Mouse (Mus musculus) myocyte (in vitro differentiated cells): ENCODE data around the gene Kif16b. TPM values are rescaled to one million over a fixed set of nuclear protein-coding genes. Genes with fewer than 3 reads are reported as not detected.

Experiments used
- H3K27me3 ChIP-seq: one replicate; pipeline ENCODE4 v1.6.1; 2011; ENCODE audit not compliant: control insufficient read depth, insufficient read depth, insufficient read length
- H3K36me3 ChIP-seq: one replicate; pipeline ENCODE4 v1.6.1; 2011; ENCODE audit not compliant: control insufficient read depth, insufficient read depth
- H3K4me2 ChIP-seq: one replicate; pipeline ENCODE4 v1.6.1; 2011; ENCODE audit warnings: low read depth, control low read depth
- H3K4me3 ChIP-seq: one replicate; pipeline ENCODE4 v1.5.1; 2011; ENCODE audit warnings: mild to moderate bottlenecking, control low read depth, moderate library complexity
- H3K79me2 ChIP-seq: one replicate; pipeline ENCODE4 v1.6.1; 2011; ENCODE audit not compliant: control insufficient read depth, insufficient read depth
- H3ac ChIP-seq: one replicate; pipeline ENCODE4 v1.6.1; 2011; ENCODE audit not compliant: control insufficient read depth, insufficient read length
- CEBPB ChIP-seq: IDR thresholded peaks from 2 replicates; pipeline ENCODE4 v1.6.1; 2011; ENCODE audit warnings: mild to moderate bottlenecking, moderate library complexity; ENCODE audit not compliant: poor library complexity, insufficient read depth, severe bottlenecking
- E2F4 ChIP-seq: IDR thresholded peaks from one replicate; pipeline ENCODE4 v1.6.1; 2011; ENCODE audit warnings: mild to moderate bottlenecking, control low read depth, moderate library complexity; ENCODE audit not compliant: insufficient read depth
- MAX ChIP-seq: IDR thresholded peaks from one replicate; pipeline ENCODE4 v1.6.1; 2011; ENCODE audit warnings: low read depth, mild to moderate bottlenecking, control low read depth
- MYOD1 ChIP-seq, 3 experiments: IDR thresholded peaks; one replicate each; pipeline ENCODE4 v1.6.1; 2011; ENCODE audit warnings: control low read depth in 2 of 3, low read depth in 2 of 3, mild to moderate bottlenecking in 2 of 3, moderate library complexity in 1 of 3; ENCODE audit not compliant: insufficient read length in 2 of 3, control insufficient read depth in 1 of 3
- MYOG ChIP-seq, 3 experiments: IDR thresholded peaks; one replicate each; pipeline ENCODE4 v1.6.1; 2011; ENCODE audit warnings: control low read depth in 2 of 3, low read depth in 2 of 3, mild to moderate bottlenecking in 2 of 3; ENCODE audit not compliant: insufficient read length in 2 of 3, control insufficient read depth in 1 of 3, insufficient read depth in 1 of 3
- POLR2A ChIP-seq: IDR thresholded peaks from one replicate; pipeline ENCODE4 v1.6.1; 2011; ENCODE audit warnings: low read depth, mild to moderate bottlenecking, control low read depth, moderate library complexity; ENCODE audit not compliant: insufficient read length
- POLR2AphosphoS2 ChIP-seq: IDR thresholded peaks from one replicate; pipeline ENCODE4 v1.6.1; 2011; ENCODE audit warnings: low read depth, control low read depth; ENCODE audit not compliant: insufficient read length
- REST ChIP-seq: IDR thresholded peaks from one replicate; pipeline ENCODE4 v1.6.1; 2011; ENCODE audit warnings: mild to moderate bottlenecking, control low read depth, moderate library complexity; ENCODE audit not compliant: insufficient read depth, insufficient read length
- SRF ChIP-seq: IDR thresholded peaks from one replicate; pipeline ENCODE4 v1.6.1; 2011; ENCODE audit warnings: low read depth; ENCODE audit not compliant: control insufficient read depth, insufficient read length
- TCF12 ChIP-seq: IDR thresholded peaks from one replicate; pipeline ENCODE4 v1.6.1; 2011; ENCODE audit warnings: mild to moderate bottlenecking, control low read depth; ENCODE audit not compliant: poor library complexity, insufficient read depth, severe bottlenecking
- TCF3 ChIP-seq: IDR thresholded peaks from one replicate; pipeline ENCODE4 v1.6.1; 2011; ENCODE audit warnings: low read depth, control low read depth; ENCODE audit not compliant: insufficient read length
- USF1 ChIP-seq: IDR thresholded peaks from one replicate; pipeline ENCODE4 v1.6.1; 2011; ENCODE audit warnings: low read depth, mild to moderate bottlenecking, control low read depth, moderate library complexity
- polyA plus RNA-seq: library from polyadenylated mRNA; unstranded; fragments of >200 nt; fragmentation: generic; extraction: Trizol; gene quantifications from one replicate; pipeline ENCODE4 v1.2.1, GENCODE M21; 2012; ENCODE audit warnings: missing spikeins

The Kif16b gene
- polyA plus RNA-seq, 1 experiment = 3.3 TPM

DNA sequence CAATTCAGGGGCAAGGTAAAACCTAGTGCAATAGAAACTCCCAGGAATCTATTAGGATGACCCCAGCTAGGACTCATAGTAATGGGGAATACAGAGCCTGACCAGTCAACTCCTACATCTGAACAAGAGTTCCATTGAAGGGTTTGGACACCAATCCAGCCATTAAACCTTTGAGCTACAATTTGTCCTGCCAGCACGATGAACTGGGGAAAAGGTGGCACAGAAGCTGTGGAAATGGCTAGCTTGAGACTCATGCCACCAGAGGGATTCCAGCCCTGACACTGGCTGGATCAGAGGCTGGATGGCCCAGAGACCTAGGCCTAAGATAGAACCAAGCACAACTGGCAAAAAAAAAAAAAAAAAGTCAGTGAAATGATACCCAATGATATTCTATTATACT is 207.9 kb downstream of the Kif16b start:
- Histone ChIP-seq H3K4me2 (no peak overlapping the region), H3K4me3 (no peak overlapping the region), H3K27me3 (no peaks in the 10 kb centered on the region), H3ac (no peak overlapping the region), H3K36me3 (no peaks in the 10 kb centered on the region), H3K79me2 (no peaks in the 10 kb centered on the region)
- TF ChIP-seq TCF3 (no peak), TCF12 (no peak), POLR2A (no peak), MAX (no peak), USF1 (no peak), MYOD1 (IDR thresholded peaks at IDR 0.05; ENCODE audit: control insufficient read depth in 1 of 3, insufficient read length in 2 of 3, low read depth in 2 of 3) (no peak), POLR2AphosphoS2 (no peak), REST (no peak), CEBPB (no peak), SRF (no peak), E2F4 (no peak)

DNA sequence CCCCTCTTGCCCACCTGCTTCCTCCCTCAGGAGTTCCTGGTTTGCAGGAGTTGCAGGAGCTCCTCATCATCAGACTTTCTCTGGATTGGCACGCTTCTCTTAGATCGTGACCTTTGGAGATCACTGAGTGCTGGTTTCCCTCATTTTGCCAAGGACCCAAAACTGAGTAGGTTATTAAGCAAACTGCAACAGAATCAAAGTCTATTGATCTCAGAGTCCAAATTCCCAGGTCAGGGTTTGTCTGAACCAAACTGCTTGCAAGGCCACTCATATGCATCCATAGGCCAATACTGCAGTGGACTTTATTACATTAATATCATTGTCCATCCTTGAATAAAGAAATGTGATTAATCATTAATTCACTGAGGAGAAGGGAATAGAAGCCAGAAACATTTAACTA is 211.8 kb downstream of the Kif16b start:
- Histone ChIP-seq H3K27me3 (no peaks in the 10 kb centered on the region), H3K4me3 (no peak overlapping the region), H3K36me3 (no peaks in the 10 kb centered on the region), H3K79me2 (no peaks in the 10 kb centered on the region), H3K4me2 (no peak overlapping the region), H3ac (no peak overlapping the region)
- no peak for TF ChIP-seq TCF3
- TF ChIP-seq POLR2AphosphoS2 = no peak
- no peak for TF ChIP-seq MAX
- TF ChIP-seq CEBPB = no peak
- TF ChIP-seq MYOG (IDR thresholded peaks at IDR 0.05; ENCODE audit: control insufficient read depth in 1 of 3, insufficient read depth in 1 of 3, insufficient read length in 2 of 3, low read depth in 2 of 3) = no peak
- TF ChIP-seq TCF12 = no peak
- TF ChIP-seq USF1 = no peak
- TF ChIP-seq SRF = no peak
- no peak for TF ChIP-seq E2F4
- TF ChIP-seq MYOD1 (IDR thresholded peaks at IDR 0.05; ENCODE audit: control insufficient read depth in 1 of 3, insufficient read length in 2 of 3, low read depth in 2 of 3) = no peak
- TF ChIP-seq POLR2A = no peak
- no peak for TF ChIP-seq REST

DNA sequence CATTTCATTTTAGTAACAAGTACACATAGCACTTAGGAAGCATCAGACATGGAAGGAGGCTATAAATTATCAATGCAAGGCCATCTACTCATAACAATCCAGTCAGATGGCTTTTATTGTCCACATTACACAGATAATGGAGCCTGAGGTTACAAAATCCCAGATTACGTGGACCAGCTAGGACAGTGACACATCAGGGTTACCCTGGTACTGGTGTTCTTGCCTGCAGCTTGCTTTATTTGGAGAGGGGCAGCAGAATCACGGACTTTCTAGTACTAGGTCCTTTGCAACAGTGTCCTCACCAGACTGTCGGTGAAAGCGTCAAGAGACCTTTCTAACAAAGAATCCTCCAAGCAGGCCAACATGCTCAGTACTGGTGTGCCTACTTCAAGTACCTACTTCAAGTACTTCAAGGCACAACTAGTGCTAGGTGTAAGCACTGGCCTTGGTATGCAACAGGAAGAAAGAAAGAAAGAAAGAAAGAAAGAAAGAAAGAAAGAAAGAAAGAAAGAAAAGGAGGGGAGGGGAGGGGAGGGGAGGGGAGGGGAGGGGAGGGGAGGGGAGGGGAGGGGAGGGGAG is 213.3 kb downstream of the Kif16b start:
- H3K4me2 ChIP-seq = no peak overlapping the region
- TF ChIP-seq MAX (no peak), POLR2A (no peak), USF1 (no peak), TCF3 (no peak), CEBPB (no peak), MYOD1 (IDR thresholded peaks at IDR 0.05; ENCODE audit: control insufficient read depth in 1 of 3, insufficient read length in 2 of 3, low read depth in 2 of 3) (no peak), SRF (no peak), TCF12 (no peak), POLR2AphosphoS2 (no peak), REST (no peak), MYOG (IDR thresholded peaks at IDR 0.05; ENCODE audit: control insufficient read depth in 1 of 3, insufficient read depth in 1 of 3, insufficient read length in 2 of 3, low read depth in 2 of 3) (no peak), E2F4 (no peak)
- H3K27me3 ChIP-seq = no peaks in the 10 kb centered on the region
- H3K79me2 ChIP-seq = no peaks in the 10 kb centered on the region
- H3K36me3 ChIP-seq = no peaks in the 10 kb centered on the region
- H3ac ChIP-seq = no peak overlapping the region
- H3K4me3 ChIP-seq = no peak overlapping the region

- Histone ChIP-seq H3K36me3 (no peaks in the 10 kb centered on the region), H3K79me2 (no peaks in the 10 kb centered on the region), H3K4me2 (no peak overlapping the region), H3K4me3 (no peak overlapping the region), H3K27me3 (no peaks in the 10 kb centered on the region), H3ac (no peak overlapping the region)
- no peak for TF ChIP-seq POLR2AphosphoS2
- no peak for TF ChIP-seq TCF3
- no peak for TF ChIP-seq SRF
- TF ChIP-seq MYOD1 (IDR thresholded peaks at IDR 0.05; ENCODE audit: control insufficient read depth in 1 of 3, insufficient read length in 2 of 3, low read depth in 2 of 3) = no peak
- TF ChIP-seq POLR2A = no peak
- TF ChIP-seq TCF12 = no peak
- no peak for TF ChIP-seq USF1
These were observed 218.2 kb downstream of the Kif16b start for GRCm38 (mm10) chr2:142682965-142683709.
